Mouse (Mus musculus): ENCODE measurements around the gene Eif2ak3. TPM values are rescaled to one million over a fixed set of nuclear protein-coding genes. Genes with fewer than 3 reads are reported as not detected.

Gene Eif2ak3
- polyA plus RNA-seq, 1 experiment from 2014 or later = 13.4 TPM

GRCm38 (mm10) chr6:70842991-70843390 lies 1.3 kb upstream of the Eif2ak3 start:
- no peaks in the 10 kb centered on the region for H3K9me3 ChIP-seq (ENCODE audit: control insufficient read depth, low read length)
- ATAC-seq (ENCODE audit: low FRiP score, low TSS enrichment) (no peak), DNase-seq (no peak)
- H3K27me3 ChIP-seq (ENCODE audit: control insufficient read depth, insufficient read depth, low read length) = no peaks in the 10 kb centered on the region
- H3K4me2 ChIP-seq (ENCODE audit: low read length) = peak overlapping the region; percentile 57
- H3K27ac ChIP-seq (replicated peaks; ENCODE audit: low read depth, low read length) = no peak overlapping the region
- 74% methylated on average over 5 of the region's 5 CpGs for WGBS
- no peak overlapping the region for H3K9ac ChIP-seq (replicated peaks; ENCODE audit: low read length)
- peaks cover 28% of the 10 kb centered on the region for H3K4me1 ChIP-seq (ENCODE audit: control insufficient read depth, insufficient read depth, low read length)
- no peaks in the 10 kb centered on the region for H3K36me3 ChIP-seq (ENCODE audit: control insufficient read depth, insufficient read depth, low read length)
- peak overlapping the region; percentile 34; the same call in 1 of the 2 replicates for H3K4me3 ChIP-seq (replicated peaks; ENCODE audit: low read depth, low read length)

- 1% methylated on average over 38 of the region's 38 CpGs for WGBS
- H3K9ac ChIP-seq (replicated peaks; ENCODE audit: low read length) = peak overlapping the region; percentile 79
- no peaks in the 10 kb centered on the region for H3K36me3 ChIP-seq (ENCODE audit: control insufficient read depth, insufficient read depth, low read length)
- no peaks in the 10 kb centered on the region for H3K27me3 ChIP-seq (ENCODE audit: control insufficient read depth, insufficient read depth, low read length)
- ATAC-seq (ENCODE audit: low FRiP score, low TSS enrichment) (peak; percentile 1), DNase-seq (peak; percentile 26)
- H3K4me2 ChIP-seq (ENCODE audit: low read length) = peak overlapping the region; percentile 77
- H3K9me3 ChIP-seq (ENCODE audit: control insufficient read depth, low read length) = no peaks in the 10 kb centered on the region
- peak overlapping the region; percentile 91 for H3K27ac ChIP-seq (replicated peaks; ENCODE audit: low read depth, low read length)
- peaks cover 28% of the 10 kb centered on the region for H3K4me1 ChIP-seq (ENCODE audit: control insufficient read depth, insufficient read depth, low read length)
- peak overlapping the region; percentile 95 for H3K4me3 ChIP-seq (replicated peaks; ENCODE audit: low read depth, low read length)
Measured at GRCm38 (mm10) chr6:70844896-70845646, 756 bp downstream of the Eif2ak3 start.

GRCm38 (mm10) chr6:70847386-70847785 lies 3.1 kb downstream of the Eif2ak3 start:
- H3K9me3 ChIP-seq (ENCODE audit: control insufficient read depth, low read length) = no peaks in the 10 kb centered on the region

GRCm38 (mm10) chr6:70853371-70853770 lies 9.1 kb downstream of the Eif2ak3 start:
- H3K4me2 ChIP-seq (ENCODE audit: low read length) = no peak overlapping the region
- no peaks in the 10 kb centered on the region for H3K9me3 ChIP-seq (ENCODE audit: control insufficient read depth, low read length)
- no peak overlapping the region for H3K4me3 ChIP-seq (replicated peaks; ENCODE audit: low read depth, low read length)
- DNase-seq = no peak
- 83% methylated on average over 4 of the region's 4 CpGs for WGBS
- no peaks in the 10 kb centered on the region for H3K4me1 ChIP-seq (ENCODE audit: control insufficient read depth, insufficient read depth, low read length)
- no peaks in the 10 kb centered on the region for H3K27me3 ChIP-seq (ENCODE audit: control insufficient read depth, insufficient read depth, low read length)
- H3K27ac ChIP-seq (replicated peaks; ENCODE audit: low read depth, low read length) = no peak overlapping the region
- peaks cover 2% of the 10 kb centered on the region; the same call in 1 of the 2 replicates for H3K36me3 ChIP-seq (ENCODE audit: control insufficient read depth, insufficient read depth, low read length)
- no peak overlapping the region for H3K9ac ChIP-seq (replicated peaks; ENCODE audit: low read length)
- ATAC-seq (ENCODE audit: low FRiP score, low TSS enrichment) = no peak

More at GRCm38 (mm10) chr6:70847386-70847785, 3.1 kb downstream of the Eif2ak3 start:
- Histone ChIP-seq H3K36me3 (ENCODE audit: control insufficient read depth, insufficient read depth, low read length) (no peaks in the 10 kb centered on the region), H3K4me3 (replicated peaks; ENCODE audit: low read depth, low read length) (no peak overlapping the region), H3K4me2 (ENCODE audit: low read length) (peak overlapping the region; percentile 10; the same call in 1 of the 2 replicates), H3K9ac (replicated peaks; ENCODE audit: low read length) (no peak overlapping the region; the same call in 1 of the 2 replicates), H3K27ac (replicated peaks; ENCODE audit: low read depth, low read length) (no peak overlapping the region), H3K4me1 (ENCODE audit: control insufficient read depth, insufficient read depth, low read length) (peaks cover 28% of the 10 kb centered on the region), H3K27me3 (ENCODE audit: control insufficient read depth, insufficient read depth, low read length) (no peaks in the 10 kb centered on the region)
- WGBS = 41% methylated on average over 3 of the region's 3 CpGs
- ATAC-seq (ENCODE audit: low FRiP score, low TSS enrichment) (no peak), DNase-seq (no peak)

GRCm38 (mm10) chr6:70855529-70856309 lies 11.4 kb downstream of the Eif2ak3 start:
- H3K36me3 ChIP-seq (ENCODE audit: control insufficient read depth, insufficient read depth, low read length) = peaks cover 19% of the 10 kb centered on the region
- no peaks in the 10 kb centered on the region for H3K9me3 ChIP-seq (ENCODE audit: control insufficient read depth, low read length)
- DNase-seq (no peak), ATAC-seq (ENCODE audit: low FRiP score, low TSS enrichment) (no peak)
- H3K4me1 ChIP-seq (ENCODE audit: control insufficient read depth, insufficient read depth, low read length) = no peaks in the 10 kb centered on the region
- no peak overlapping the region for H3K9ac ChIP-seq (replicated peaks; ENCODE audit: low read length)
- no peaks in the 10 kb centered on the region for H3K27me3 ChIP-seq (ENCODE audit: control insufficient read depth, insufficient read depth, low read length)
- no peak overlapping the region for H3K4me2 ChIP-seq (ENCODE audit: low read length)
- no peak overlapping the region for H3K27ac ChIP-seq (replicated peaks; ENCODE audit: low read depth, low read length)
- 93% methylated on average over 13 of the region's 13 CpGs for WGBS
- no peak overlapping the region for H3K4me3 ChIP-seq (replicated peaks; ENCODE audit: low read depth, low read length)

GRCm38 (mm10) chr6:70862726-70863125 lies 18.4 kb downstream of the Eif2ak3 start:
- Histone ChIP-seq H3K9me3 (ENCODE audit: control insufficient read depth, low read length) (no peaks in the 10 kb centered on the region), H3K27me3 (ENCODE audit: control insufficient read depth, insufficient read depth, low read length) (no peaks in the 10 kb centered on the region), H3K9ac (replicated peaks; ENCODE audit: low read length) (no peak overlapping the region), H3K36me3 (ENCODE audit: control insufficient read depth, insufficient read depth, low read length) (peaks cover 19% of the 10 kb centered on the region), H3K27ac (replicated peaks; ENCODE audit: low read depth, low read length) (no peak overlapping the region), H3K4me2 (ENCODE audit: low read length) (no peak overlapping the region), H3K4me1 (ENCODE audit: control insufficient read depth, insufficient read depth, low read length) (no peaks in the 10 kb centered on the region), H3K4me3 (replicated peaks; ENCODE audit: low read depth, low read length) (no peak overlapping the region)
- WGBS = 93% methylated on average over 7 of the region's 7 CpGs
- ATAC-seq (ENCODE audit: low FRiP score, low TSS enrichment) = no peak
- DNase-seq = no peak

GRCm38 (mm10) chr6:70864285-70864684 lies 20.0 kb downstream of the Eif2ak3 start:
- DNase-seq (no peak), ATAC-seq (ENCODE audit: low FRiP score, low TSS enrichment) (no peak)
- Histone ChIP-seq H3K27me3 (ENCODE audit: control insufficient read depth, insufficient read depth, low read length) (no peaks in the 10 kb centered on the region), H3K27ac (replicated peaks; ENCODE audit: low read depth, low read length) (no peak overlapping the region), H3K36me3 (ENCODE audit: control insufficient read depth, insufficient read depth, low read length) (peaks cover 10% of the 10 kb centered on the region), H3K4me1 (ENCODE audit: control insufficient read depth, insufficient read depth, low read length) (no peaks in the 10 kb centered on the region), H3K4me2 (ENCODE audit: low read length) (no peak overlapping the region), H3K9ac (replicated peaks; ENCODE audit: low read length) (no peak overlapping the region), H3K4me3 (replicated peaks; ENCODE audit: low read depth, low read length) (no peak overlapping the region), H3K9me3 (ENCODE audit: control insufficient read depth, low read length) (no peaks in the 10 kb centered on the region)
- 94% methylated on average over 6 of the region's 6 CpGs for whole genome bisulfite sequencing

GRCm38 (mm10) chr6:70866761-70867160 lies 22.4 kb downstream of the Eif2ak3 start:
- Histone ChIP-seq H3K4me2 (ENCODE audit: low read length) (no peak overlapping the region), H3K9me3 (ENCODE audit: control insufficient read depth, low read length) (no peaks in the 10 kb centered on the region), H3K27ac (replicated peaks; ENCODE audit: low read depth, low read length) (no peak overlapping the region), H3K4me1 (ENCODE audit: control insufficient read depth, insufficient read depth, low read length) (no peaks in the 10 kb centered on the region), H3K27me3 (ENCODE audit: control insufficient read depth, insufficient read depth, low read length) (no peaks in the 10 kb centered on the region), H3K4me3 (replicated peaks; ENCODE audit: low read depth, low read length) (no peak overlapping the region), H3K9ac (replicated peaks; ENCODE audit: low read length) (no peak overlapping the region), H3K36me3 (ENCODE audit: control insufficient read depth, insufficient read depth, low read length) (no peaks in the 10 kb centered on the region)
- no peak for ATAC-seq (ENCODE audit: low FRiP score, low TSS enrichment)
- whole genome bisulfite sequencing = 70% methylated on average over 5 of the region's 5 CpGs
- DNase-seq = no peak
